Mouse (Mus musculus) retina, embryonic 14.5 days (tissue): ENCODE measurements at regions not wholly inside any gene's neighbourhood (a gene's known extent, or its start where the extent isn't known, plus 50 kb on each side); places are given as distances from the start of the nearest gene placed in this dataset.
A peak's percentile ranks its signal among the peaks of the same experiment; 100 is the strongest.

Source experiments
- DNase-seq: peaks from one replicate; pipeline ENCODE4 v3.0.0-alpha.2; 2015; ENCODE audit warnings: low spot score

DNA sequence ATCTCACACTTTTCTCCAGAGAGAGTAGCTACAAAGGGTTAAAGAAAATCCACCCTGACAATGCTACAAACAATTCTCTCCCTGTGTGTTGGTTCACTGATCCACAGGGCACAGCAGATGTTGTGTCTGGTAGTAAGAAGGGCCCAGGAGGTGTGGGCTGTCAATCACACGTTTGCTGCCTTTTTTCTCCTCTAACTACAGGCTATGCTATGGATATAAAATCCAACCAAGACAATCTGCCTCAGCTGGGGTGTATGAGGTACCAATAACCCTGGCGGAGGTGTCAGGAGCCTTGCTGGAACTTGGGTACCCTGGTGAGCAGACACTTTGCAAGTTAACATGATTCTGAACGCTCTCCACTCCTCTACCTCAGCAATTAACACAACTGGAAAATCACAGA lies 1002.1 kb upstream of the Pou3f2 start:
- DNase-seq = peak; percentile 36

DNA sequence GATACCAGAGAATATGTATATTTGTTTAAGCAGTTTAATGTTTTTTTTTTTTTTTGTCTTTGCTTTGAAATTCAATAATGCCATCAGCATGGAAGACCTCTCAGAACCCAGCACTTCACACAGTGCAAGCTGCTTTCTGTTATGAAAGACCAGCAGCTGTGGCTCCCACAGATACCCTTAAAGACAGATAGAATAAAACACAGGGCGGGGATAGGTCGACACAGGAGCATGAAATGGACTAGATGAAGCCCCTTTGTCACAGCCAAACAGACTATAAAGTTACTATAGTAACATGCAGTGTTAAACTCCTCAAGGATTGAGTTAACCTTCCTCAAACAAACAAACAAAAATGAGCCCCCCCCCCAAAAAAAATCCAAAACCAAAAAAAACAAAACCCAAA lies 1003.1 kb upstream of the Pou3f2 start:
- DNase-seq = no peak

DNA sequence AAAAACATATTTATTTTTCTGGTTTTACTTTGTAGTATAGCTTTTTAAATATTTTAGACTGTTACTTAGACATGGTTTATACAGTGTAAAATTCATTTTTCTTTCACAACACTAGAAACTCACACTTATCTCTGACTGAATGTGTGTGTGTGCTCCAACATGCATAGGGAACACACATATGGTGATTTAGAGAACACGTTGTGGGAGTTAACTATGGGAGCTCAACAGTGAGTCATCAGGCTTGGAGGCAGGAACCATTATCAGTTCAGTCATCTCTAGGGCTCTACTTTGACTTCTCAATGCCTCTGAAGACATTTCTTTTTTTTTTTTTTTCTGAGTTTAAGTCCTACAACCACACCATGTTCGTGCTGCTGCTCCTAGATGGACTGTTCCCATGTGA lies 997.5 kb upstream of the Mms22l start:
- no peak for DNase-seq

DNA sequence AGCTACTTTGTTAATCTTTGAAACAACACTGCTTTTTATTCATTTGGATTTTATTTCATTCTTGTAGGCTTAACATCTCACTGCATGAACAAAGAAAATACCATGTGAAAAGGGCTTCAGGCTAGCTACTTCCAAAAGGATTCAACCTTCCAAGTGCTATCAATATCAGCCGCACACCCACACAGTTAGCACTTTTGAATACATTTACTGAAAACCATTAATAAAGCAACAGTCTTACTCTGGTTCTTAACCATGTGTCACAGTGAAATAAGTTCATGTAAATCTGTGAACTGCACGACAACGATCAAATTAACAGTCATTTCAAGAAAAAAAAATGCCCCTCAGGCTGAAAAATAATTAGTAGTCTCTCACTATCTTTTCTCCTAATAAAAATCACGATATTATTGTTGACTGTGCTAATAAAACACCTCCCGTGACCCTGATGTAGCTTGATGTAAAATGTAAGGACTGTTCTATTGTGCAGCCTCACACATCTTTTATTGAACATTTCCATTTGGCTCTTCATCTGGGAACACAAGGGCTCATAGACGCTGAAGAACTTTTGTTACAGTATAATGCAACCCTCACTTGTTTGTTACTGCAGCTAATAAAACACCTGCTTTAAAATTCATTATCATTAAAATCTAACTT lies 991.4 kb upstream of the Mms22l start:
- no peak for DNase-seq

DNA sequence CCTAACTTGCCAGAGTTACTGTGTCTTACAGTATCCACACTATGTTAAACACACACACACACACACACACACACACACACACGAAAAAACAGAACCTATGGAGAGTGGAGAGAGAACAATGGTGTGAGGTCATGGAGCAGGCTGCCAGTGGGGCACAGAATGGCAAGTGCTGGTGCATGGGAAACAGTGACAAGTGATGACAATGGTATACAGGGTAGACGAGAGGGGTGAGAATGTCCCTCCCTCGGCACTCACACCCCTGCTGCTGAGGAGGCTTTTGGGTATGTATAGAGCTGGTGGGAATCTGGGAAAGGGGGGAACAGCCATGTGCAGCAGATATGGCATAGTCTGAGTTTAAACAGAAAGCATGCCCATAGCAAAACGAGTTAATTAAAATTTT lies 985.4 kb upstream of the Mms22l start:
- DNase-seq = peak; percentile 47

DNA sequence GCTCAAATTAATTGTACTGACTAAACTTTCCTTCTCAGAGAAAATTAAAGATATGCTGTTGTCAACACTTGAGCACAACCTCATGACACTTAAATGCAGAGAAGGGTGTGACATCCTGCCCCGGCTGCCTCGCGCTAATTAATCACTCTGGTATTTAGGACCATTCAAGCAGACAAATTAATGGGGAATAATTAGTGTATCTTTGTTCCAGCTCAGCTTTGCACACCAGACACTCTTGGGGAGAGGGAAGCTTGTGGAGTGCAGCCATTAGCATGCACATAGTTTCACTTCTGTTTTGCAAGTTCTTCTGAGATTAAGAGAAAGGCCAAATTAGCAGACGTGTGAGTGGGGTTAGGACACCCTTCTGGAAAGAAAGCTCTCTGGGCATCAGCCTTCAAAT lies 984.2 kb upstream of the Mms22l start:
- peak; percentile 80 for DNase-seq

DNA sequence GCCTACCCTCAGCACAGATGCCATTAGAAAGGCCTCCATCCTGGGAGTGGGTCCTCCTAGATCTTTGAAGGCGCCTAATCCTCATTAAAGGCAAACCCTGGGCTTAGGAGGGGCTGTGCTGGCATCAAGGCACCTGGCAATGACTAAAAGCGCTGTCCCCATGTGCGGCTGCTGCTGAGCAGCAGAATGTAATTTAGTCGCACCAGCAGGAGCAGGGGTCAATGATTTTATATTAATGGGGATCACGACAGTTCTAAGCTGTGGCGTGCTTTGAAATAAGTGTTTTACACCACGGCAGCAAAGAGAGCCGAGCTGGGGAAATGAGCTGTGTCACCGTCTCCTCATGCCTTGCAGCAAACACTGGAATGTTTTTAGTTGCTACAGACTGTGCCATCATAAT lies 982.3 kb upstream of the Mms22l start:
- peak; percentile 58 for DNase-seq
